Mouse (Mus musculus) neural tube, embryonic 13.5 days (tissue): ENCODE data around the gene Zfp639. TPM values are rescaled to one million over a fixed set of nuclear protein-coding genes. Genes with fewer than 3 reads are reported as not detected.

ENCODE experiments used
- ATAC-seq: fragments of 200-750 bp; cut with Nextera tagmentation; 2 replicates; pipeline ENCODE4 v1.8.0; 2017; ENCODE audit warnings: low read depth, mild to moderate bottlenecking, moderate TSS enrichment, moderate library complexity
- H3K27ac ChIP-seq: fragments of 300-500 bp; sonication (generic); replicated peaks from 2 replicates; pipeline ENCODE4 v1.5.1; 2015; ENCODE audit warnings: moderate library complexity, mild to moderate bottlenecking, inconsistent platforms
- H3K27me3 ChIP-seq: fragments of 300-500 bp; sonication (generic); 2 replicates; pipeline ENCODE4 v1.6.1; 2015; ENCODE audit warnings: mild to moderate bottlenecking, inconsistent platforms
- H3K36me3 ChIP-seq: fragments of 300-500 bp; sonication (generic); 2 replicates; pipeline ENCODE4 v1.6.1; 2015; ENCODE audit warnings: mild to moderate bottlenecking, inconsistent platforms
- H3K4me1 ChIP-seq: fragments of 300-500 bp; sonication (generic); replicated peaks from 2 replicates; pipeline ENCODE4 v1.6.1; 2015; ENCODE audit warnings: inconsistent platforms
- H3K4me2 ChIP-seq: fragments of 300-500 bp; sonication (generic); 2 replicates; pipeline ENCODE4 v1.6.1; 2015; ENCODE audit warnings: inconsistent platforms, mild to moderate bottlenecking, moderate library complexity
- H3K4me3 ChIP-seq: fragments of 300-500 bp; sonication (generic); 2 replicates; pipeline ENCODE4 v1.5.1; 2015; ENCODE audit warnings: mild to moderate bottlenecking, inconsistent platforms
- H3K9ac ChIP-seq: fragments of 300-500 bp; sonication (generic); 2 replicates; pipeline ENCODE4 v1.6.1; 2015; ENCODE audit warnings: moderate library complexity, mild to moderate bottlenecking, inconsistent platforms
- H3K9me3 ChIP-seq: fragments of 300-500 bp; sonication (generic); 2 replicates; pipeline ENCODE4 v1.6.1; 2016; ENCODE audit warnings: inconsistent platforms
- WGBS: fragments of 180-500 bp; shearing (Covaris S2); methylation state at CpG from one replicate; pipeline ENCODE4 v1.1.7; 2015; 5-methylcytosine and 5-hydroxymethylcytosine counted together
- polyA plus RNA-seq: library from polyadenylated mRNA; unstranded; fragments of >200 nt; fragmentation: Nextera tagmentation; extraction: Ambion mirVana; gene quantifications from 2 replicates; pipeline ENCODE4 v1.2.1, GENCODE M21; 2015

The Zfp639 gene
- polyA plus RNA-seq, 1 experiment from 2014 or later = 42.7 TPM

GRCm38 (mm10) chr3:32508666-32509324, 1.3 kb upstream of the Zfp639 start:
- H3K4me3 ChIP-seq = peak overlapping the region; percentile 20
- ATAC-seq = peak; percentile 20; the same call in 1 of the 2 replicates
- no peaks in the 10 kb centered on the region for H3K36me3 ChIP-seq
- H3K27me3 ChIP-seq = no peaks in the 10 kb centered on the region
- peak overlapping the region; percentile 80 for H3K4me2 ChIP-seq
- 1% methylated on average over 17 of the region's 17 CpGs for WGBS
- H3K27ac ChIP-seq = peak overlapping the region; percentile 14; the same call in 1 of the 2 replicates
- H3K9me3 ChIP-seq = no peaks in the 10 kb centered on the region
- H3K9ac ChIP-seq = peak overlapping the region; percentile 60
- peaks cover 36% of the 10 kb centered on the region for H3K4me1 ChIP-seq

DNA sequence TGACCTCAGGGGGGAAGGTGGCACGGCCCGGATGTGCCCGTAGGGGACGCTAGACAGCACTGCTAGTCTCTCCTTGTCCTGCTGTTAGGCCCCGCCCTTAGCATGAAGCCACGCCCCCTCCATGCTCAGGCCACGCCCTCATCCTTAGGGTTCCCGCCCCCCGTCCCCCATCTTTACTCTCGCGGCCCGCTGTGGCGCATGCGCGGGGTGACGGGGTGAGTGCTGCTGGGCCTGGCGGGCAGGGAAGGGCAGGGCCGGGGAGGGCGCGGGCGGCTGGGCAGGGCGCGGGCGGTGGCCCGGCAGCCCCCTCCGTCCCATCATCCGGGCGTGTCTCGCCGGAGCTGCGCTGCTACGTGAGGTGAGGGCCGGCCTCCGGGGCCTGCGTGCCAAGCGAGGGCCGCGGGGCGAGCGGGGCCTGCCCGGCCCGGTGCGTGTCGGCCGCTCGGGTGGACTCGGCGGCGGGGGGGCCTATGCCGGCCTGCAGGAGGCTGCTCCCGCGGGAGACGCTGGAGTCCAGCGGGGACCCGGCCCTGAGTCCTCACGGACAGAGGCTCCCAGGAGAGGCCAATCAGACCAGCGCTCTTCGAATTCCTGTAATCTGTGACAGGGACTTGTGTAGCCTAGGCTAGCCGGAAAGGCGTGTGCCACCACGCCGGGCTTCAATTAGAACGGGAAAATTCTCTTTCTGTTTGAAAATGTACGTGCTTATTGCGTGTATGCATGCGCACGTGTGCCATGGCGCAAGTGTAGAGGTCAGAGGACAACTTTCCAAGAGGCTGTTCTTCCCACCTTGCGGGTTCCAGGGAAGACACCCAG, 524 bp downstream of the Zfp639 start:
- peak overlapping the region; percentile 80 for H3K4me2 ChIP-seq
- peak overlapping the region; percentile 93 for H3K4me3 ChIP-seq
- peaks cover 7% of the 10 kb centered on the region for H3K36me3 ChIP-seq
- under 1% methylated on average over 69 of the region's 69 CpGs for WGBS
- ATAC-seq = peak; percentile 90
- peak overlapping the region; percentile 87 for H3K27ac ChIP-seq
- peaks cover 36% of the 10 kb centered on the region for H3K4me1 ChIP-seq
- no peaks in the 10 kb centered on the region for H3K9me3 ChIP-seq
- peak overlapping the region; percentile 96 for H3K9ac ChIP-seq
- no peaks in the 10 kb centered on the region for H3K27me3 ChIP-seq

- peaks cover 13% of the 10 kb centered on the region for H3K36me3 ChIP-seq
- 7% methylated on average over 13 of the region's 13 CpGs for WGBS
Measured at GRCm38 (mm10) chr3:32511191-32511550, 1.1 kb downstream of the Zfp639 start.

GRCm38 (mm10) chr3:32512686-32513284, 2.7 kb downstream of the Zfp639 start:
- Histone ChIP-seq H3K27ac (no peak overlapping the region), H3K4me3 (no peak overlapping the region), H3K9ac (no peak overlapping the region), H3K4me1 (peaks cover 36% of the 10 kb centered on the region), H3K36me3 (peaks cover 28% of the 10 kb centered on the region), H3K9me3 (no peaks in the 10 kb centered on the region), H3K4me2 (no peak overlapping the region), H3K27me3 (no peaks in the 10 kb centered on the region)
- no peak for ATAC-seq
- 90% methylated on average over 7 of the region's 7 CpGs for WGBS

More at GRCm38 (mm10) chr3:32511191-32511550, 1.1 kb downstream of the Zfp639 start:
- Histone ChIP-seq H3K4me2 (peak overlapping the region; percentile 80), H3K4me1 (peaks cover 36% of the 10 kb centered on the region), H3K9ac (peak overlapping the region; percentile 96), H3K27me3 (no peaks in the 10 kb centered on the region), H3K27ac (peak overlapping the region; percentile 87; the same call in 1 of the 2 replicates), H3K9me3 (no peaks in the 10 kb centered on the region), H3K4me3 (peak overlapping the region; percentile 93)
- ATAC-seq = no peak

DNA sequence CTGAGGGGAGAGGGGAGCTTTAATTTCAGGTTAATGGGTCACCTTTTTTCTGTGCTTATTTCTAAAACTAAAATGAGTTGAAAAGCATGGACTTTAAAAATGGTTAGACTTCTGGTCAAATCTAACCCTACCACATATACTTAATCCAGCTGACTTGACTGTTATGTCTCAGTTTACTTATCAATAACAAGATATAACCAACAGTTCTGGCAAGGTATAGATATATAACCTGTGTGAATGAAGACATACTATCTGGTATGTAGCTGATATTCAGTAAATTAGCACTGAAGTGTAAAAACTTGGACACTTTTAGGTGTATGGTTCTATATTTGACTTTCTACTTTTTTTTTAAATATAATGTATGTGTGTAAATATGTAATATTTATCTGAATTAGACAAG, 3.5 kb downstream of the Zfp639 start:
- Histone ChIP-seq H3K27me3 (no peaks in the 10 kb centered on the region), H3K4me3 (no peak overlapping the region), H3K27ac (no peak overlapping the region), H3K4me2 (no peak overlapping the region), H3K9me3 (no peaks in the 10 kb centered on the region), H3K36me3 (peaks cover 34% of the 10 kb centered on the region), H3K9ac (0 out of 2 replicates have a peak overlapping the region, but pooled peaks have one; percentile 26), H3K4me1 (peaks cover 36% of the 10 kb centered on the region)
- no peak for ATAC-seq

DNA sequence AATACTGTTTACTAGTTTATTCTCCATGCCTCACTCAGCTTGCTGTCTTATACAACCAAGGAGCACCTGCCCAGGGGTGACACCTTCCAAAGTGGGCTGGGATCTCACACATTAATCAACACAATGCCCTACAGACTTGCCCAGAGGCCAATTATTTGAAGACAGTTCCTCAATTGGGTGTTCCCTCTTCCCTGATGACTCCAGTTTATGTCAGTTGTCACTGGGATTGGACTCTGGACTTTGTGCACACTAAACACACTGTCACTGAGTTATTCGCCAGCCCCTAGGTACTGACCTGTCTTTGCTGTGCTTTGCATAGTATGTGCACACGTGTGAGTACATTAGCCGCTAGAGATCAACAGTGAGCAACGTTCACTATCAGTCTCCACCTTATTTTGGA, 17.1 kb downstream of the Zfp639 start:
- WGBS = 95% methylated on average over 4 of the region's 4 CpGs
- H3K9me3 ChIP-seq = no peaks in the 10 kb centered on the region; the same call in none of the 2 replicates
- peaks cover 11% of the 10 kb centered on the region for H3K4me1 ChIP-seq
- ATAC-seq = no peak
- no peak overlapping the region for H3K9ac ChIP-seq
- H3K4me3 ChIP-seq = no peak overlapping the region
- H3K27ac ChIP-seq = no peak overlapping the region
- H3K27me3 ChIP-seq = no peaks in the 10 kb centered on the region
- peaks cover 32% of the 10 kb centered on the region for H3K36me3 ChIP-seq
- no peak overlapping the region for H3K4me2 ChIP-seq

GRCm38 (mm10) chr3:32529303-32529898, 19.3 kb downstream of the Zfp639 start, which contains the start of gene Mfn1:
Gene Mfn1, plus strand, starts transcription at chr3:32529465.
- under 1% methylated on average over 47 of the region's 47 CpGs for WGBS
- peak within 1 kb of the TSS; percentile 71 for H3K4me2 ChIP-seq
- ATAC-seq = peak; percentile 100
- peak within 1 kb of the TSS; percentile 85 for H3K9ac ChIP-seq
- H3K4me3 ChIP-seq = peak within 1 kb of the TSS; percentile 83
- H3K27me3 ChIP-seq = no peaks in the 10 kb centered on the region
- H3K36me3 ChIP-seq = peaks cover 28% of the 10 kb centered on the region
- H3K4me1 ChIP-seq = peaks cover 13% of the 10 kb centered on the region
- H3K27ac ChIP-seq = peak within 1 kb of the TSS; percentile 77
- H3K9me3 ChIP-seq = no peaks in the 10 kb centered on the region; the same call in 1 of the 2 replicates

- WGBS = 15% methylated on average over 5 of the region's 5 CpGs
- H3K4me2 ChIP-seq = peak overlapping the region; percentile 71
- peak overlapping the region; percentile 85 for H3K9ac ChIP-seq
- no peak overlapping the region for H3K27ac ChIP-seq
- H3K4me1 ChIP-seq = peaks cover 13% of the 10 kb centered on the region
- H3K4me3 ChIP-seq = peak overlapping the region; percentile 83
- no peak for ATAC-seq
- no peaks in the 10 kb centered on the region; the same call in 1 of the 2 replicates for H3K9me3 ChIP-seq
- H3K27me3 ChIP-seq = no peaks in the 10 kb centered on the region
- H3K36me3 ChIP-seq = peaks cover 34% of the 10 kb centered on the region
Measured at GRCm38 (mm10) chr3:32530041-32530440, 20.0 kb downstream of the Zfp639 start.

- no peaks in the 10 kb centered on the region for H3K27me3 ChIP-seq
- H3K9me3 ChIP-seq = no peaks in the 10 kb centered on the region
- no peak overlapping the region for H3K9ac ChIP-seq
- H3K4me3 ChIP-seq = no peak overlapping the region
- no peak for ATAC-seq
- no peak overlapping the region for H3K4me2 ChIP-seq
- H3K4me1 ChIP-seq = 0 out of 2 replicates have a peak, but pooled peaks cover 5% of the 10 kb centered on the region
- H3K27ac ChIP-seq = no peak overlapping the region
- peaks cover 62% of the 10 kb centered on the region for H3K36me3 ChIP-seq
- 88% methylated on average over 1 of the region's 1 CpGs for WGBS
Measured at GRCm38 (mm10) chr3:32535692-32536091, 25.6 kb downstream of the Zfp639 start.

GRCm38 (mm10) chr3:32537556-32537955, 27.5 kb downstream of the Zfp639 start:
- Histone ChIP-seq H3K4me3 (no peak overlapping the region), H3K4me1 (no peaks in the 10 kb centered on the region), H3K36me3 (peaks cover 66% of the 10 kb centered on the region), H3K4me2 (no peak overlapping the region), H3K9me3 (no peaks in the 10 kb centered on the region), H3K9ac (no peak overlapping the region), H3K27me3 (no peaks in the 10 kb centered on the region), H3K27ac (no peak overlapping the region)
- ATAC-seq = no peak
- WGBS = 35% methylated on average over 1 of the region's 1 CpGs

GRCm38 (mm10) chr3:32538091-32538490, 28.0 kb downstream of the Zfp639 start:
- H3K4me2 ChIP-seq = no peak overlapping the region
- H3K4me1 ChIP-seq = no peaks in the 10 kb centered on the region
- WGBS = 91% methylated on average over 5 of the region's 5 CpGs
- no peak overlapping the region for H3K9ac ChIP-seq
- no peak for ATAC-seq
- H3K4me3 ChIP-seq = no peak overlapping the region
- no peaks in the 10 kb centered on the region for H3K27me3 ChIP-seq
- peaks cover 68% of the 10 kb centered on the region for H3K36me3 ChIP-seq
- H3K9me3 ChIP-seq = no peaks in the 10 kb centered on the region
- no peak overlapping the region for H3K27ac ChIP-seq
